Mouse (Mus musculus) heart, embryonic 15.5 days (tissue): Measurements from ENCODE around the gene 4932438H23Rik. TPM values are rescaled to one million over a fixed set of nuclear protein-coding genes. Genes with fewer than 3 reads are reported as not detected.

Experiments
- polyA plus RNA-seq: library from polyadenylated mRNA; unstranded; fragments of >200 nt; fragmentation: Nextera tagmentation; extraction: Ambion mirVana; gene quantifications from 2 replicates; pipeline ENCODE4 v1.2.1, GENCODE M21; 2015

The 4932438H23Rik gene
- polyA plus RNA-seq, 1 experiment from 2014 or later: 0.09 TPM

Other genes starting within 250 kb of the 4932438H23Rik start
- 43.9 and 44.2 TPM in 2 replicates for gene Cfap298, start 160.0 kb downstream of the 4932438H23Rik start, polyA plus RNA-seq
- 10.3 and 11.4 TPM in 2 replicates for gene Synj1, start 83.8 kb downstream of the 4932438H23Rik start, polyA plus RNA-seq
- gene Paxbp1, start 50.6 kb downstream of the 4932438H23Rik start, polyA plus RNA-seq: 36.8 and 36.9 TPM in 2 replicates
- not detected in 2 replicates for gene Olig2, start 130.3 kb upstream of the 4932438H23Rik start, polyA plus RNA-seq
- 0.11 TPM in 2 replicates for gene Olig1, start 174.7 kb upstream of the 4932438H23Rik start, polyA plus RNA-seq